Mouse (Mus musculus) adrenal gland, postnatal 25 days (tissue): ENCODE measurements around the gene Tceal8. TPM values are rescaled to one million over a fixed set of nuclear protein-coding genes. Genes with fewer than 3 reads are reported as not detected.

Experiments used
- DNase-seq: peaks from one replicate; pipeline ENCODE4 v3.0.0; 2021; ENCODE audit warnings: mixed read lengths
- microRNA-seq, 2 experiments: library from miRNA; unstranded; fragments of <30 nt; microRNA quantifications; one replicate each; pipeline ENCODE4 v1.2.0; 2021
- total RNA-seq: library from RNA; stranded (reverse); gene quantifications from 2 replicates; pipeline ENCODE4 v1.2.3, GENCODE M21; 2021

Tceal8 gene
- total RNA-seq, 1 experiment from 2014 or later: 51.1 TPM

GRCm38 (mm10) chrX:136127744-136128064 is 44.4 kb downstream of the Tceal8 start:
- peak; percentile 46 for DNase-seq

DNA sequence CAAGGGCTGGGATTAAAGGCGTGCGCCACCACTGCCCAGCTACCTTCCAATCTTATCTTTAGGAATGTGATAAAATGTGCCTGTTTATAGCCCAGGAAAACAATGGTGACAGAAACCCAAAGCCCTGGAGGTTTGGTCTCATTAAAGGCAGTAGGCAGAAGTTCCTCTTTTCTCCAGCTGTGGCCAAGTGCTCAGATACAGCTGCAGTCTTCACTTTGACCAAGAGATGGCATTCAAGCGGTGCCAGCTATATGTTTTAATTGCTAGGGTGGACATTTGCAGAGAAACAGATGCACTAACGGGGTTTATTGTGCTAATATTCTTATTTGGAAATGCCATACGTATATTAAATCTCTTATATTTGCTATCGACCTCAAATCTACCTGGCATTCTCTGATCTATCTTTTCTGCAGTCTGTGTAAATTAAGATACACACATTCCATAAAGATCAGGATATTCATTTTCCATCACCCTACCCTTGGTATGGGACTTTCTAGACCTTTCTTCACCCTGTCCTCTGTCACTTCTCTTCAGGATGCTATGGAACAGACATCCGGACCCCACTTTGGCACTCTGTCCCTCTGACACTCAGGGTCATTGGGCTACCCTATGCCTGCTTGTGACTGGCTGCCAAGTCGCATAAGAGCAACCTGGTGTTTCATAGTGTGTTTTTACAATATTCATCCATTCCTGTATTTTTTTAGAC is 45.0 kb downstream of the Tceal8 start:
- DNase-seq: no peak

Small RNA genes lying within 50 kb of the gene (microRNA-seq; reads per million reads assigned to microRNA genes)
- 0 reads per million in 2 experiments for gene Mir6383

Other genes with a start within 250 kb of the Tceal8 start
- gene Arxes2, start 178.5 kb downstream of the Tceal8 start, total RNA-seq: 23.5 and 25.4 TPM in 2 replicates
- 4.0 and 5.5 TPM in 2 replicates for gene Arxes1, start 139.0 kb downstream of the Tceal8 start, total RNA-seq
- gene Bex2, start 104.1 kb downstream of the Tceal8 start, total RNA-seq: 16.1 and 27.7 TPM in 2 replicates
- not detected in 2 replicates for gene Nxf3, start 87.1 kb downstream of the Tceal8 start, total RNA-seq
- 7.0 and 10.3 TPM in 2 replicates for gene Bex4, start 33.3 kb downstream of the Tceal8 start, total RNA-seq
- 2.1 and 4.1 TPM in 2 replicates for gene Tceal5, start 31.5 kb upstream of the Tceal8 start, total RNA-seq
- not detected in 2 replicates for gene Tceal7, start 42.4 kb upstream of the Tceal8 start, total RNA-seq
- gene Bex1, start 43.2 kb upstream of the Tceal8 start, total RNA-seq: 12.5 and 12.7 TPM in 2 replicates
- gene Tceal9, start 72.7 kb upstream of the Tceal8 start, total RNA-seq: 363 and 423 TPM in 2 replicates
- 128 and 147 TPM in 2 replicates for gene Bex3, start 97.9 kb upstream of the Tceal8 start, total RNA-seq